Mouse (Mus musculus): Measurements from ENCODE around the gene Sncg. TPM values are rescaled to one million over a fixed set of nuclear protein-coding genes. Genes with fewer than 3 reads are reported as not detected.

Sncg gene
- polyA plus RNA-seq, 1 experiment from 2014 or later = 63.4 TPM

DNA sequence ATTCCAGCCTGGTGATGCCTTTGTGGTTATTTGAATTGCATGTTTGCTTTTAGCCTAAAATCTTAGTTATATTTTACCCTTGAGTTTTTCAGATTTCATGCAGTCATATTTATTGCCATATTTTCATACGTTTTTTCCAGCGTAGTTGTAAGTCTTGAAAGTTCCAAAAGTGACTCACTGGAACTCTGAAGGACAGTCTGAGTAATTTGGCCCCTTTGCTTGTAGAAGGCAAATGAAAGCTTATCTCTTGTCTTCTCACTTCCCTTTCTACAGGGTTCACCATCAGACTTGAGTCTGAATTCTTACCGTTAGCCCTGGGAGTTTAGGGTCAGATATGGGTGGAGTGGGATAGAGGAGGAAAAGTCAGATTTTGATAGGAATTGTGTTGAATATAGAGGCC lies 48.0 kb downstream of the Sncg start:
- Histone ChIP-seq H3K4me2 (replicated peaks) (no peak overlapping the region), H3K4me3 (no peak overlapping the region), H3K27ac (replicated peaks) (no peak overlapping the region), H3K27me3 (no peaks in the 10 kb centered on the region), H3K4me1 (no peaks in the 10 kb centered on the region), H3K36me3 (peaks cover 45% of the 10 kb centered on the region), H3K9me3 (no peaks in the 10 kb centered on the region), H3K9ac (replicated peaks) (no peak overlapping the region)
- ATAC-seq (ENCODE audit: low FRiP score, low read depth) = no peak
- 92% methylated on average over 3 of the region's 3 CpGs for WGBS

- ATAC-seq (ENCODE audit: low FRiP score, low read depth) = no peak
- no peak overlapping the region for H3K4me2 ChIP-seq (replicated peaks)
- no peak overlapping the region for H3K27ac ChIP-seq (replicated peaks)
- H3K4me1 ChIP-seq = no peaks in the 10 kb centered on the region
- 94% methylated on average over 5 of the region's 5 CpGs for WGBS
- H3K27me3 ChIP-seq = no peaks in the 10 kb centered on the region
- no peaks in the 10 kb centered on the region for H3K9me3 ChIP-seq
- H3K4me3 ChIP-seq = no peak overlapping the region
- H3K36me3 ChIP-seq = peaks cover 40% of the 10 kb centered on the region
- no peak overlapping the region for H3K9ac ChIP-seq (replicated peaks)
Measured at GRCm38 (mm10) chr14:34323576-34324085, 51.0 kb downstream of the Sncg start.

Other genes starting within 250 kb of the Sncg start
- gene Npy4r, start 222.3 kb downstream of the Sncg start, polyA plus RNA-seq (2016; fragmentation: Nextera tagmentation; extraction: Ambion mirVana) = not detected in 2 replicates
- gene Gprin2, start 173.1 kb downstream of the Sncg start, polyA plus RNA-seq (2016; fragmentation: Nextera tagmentation; extraction: Ambion mirVana) = 3.1 and 3.5 TPM in 2 replicates
- 0.46 and 0.52 TPM in 2 replicates for gene Syt15, start 155.2 kb downstream of the Sncg start, polyA plus RNA-seq (2016; fragmentation: Nextera tagmentation; extraction: Ambion mirVana)
- 7.8 and 7.9 TPM in 2 replicates for gene Shld2, start 64.3 kb downstream of the Sncg start, polyA plus RNA-seq (2016; fragmentation: Nextera tagmentation; extraction: Ambion mirVana)
- 96.3 and 107 TPM in 2 replicates for gene Glud1, start 64.1 kb downstream of the Sncg start, polyA plus RNA-seq (2016; fragmentation: Nextera tagmentation; extraction: Ambion mirVana)
- gene Fam25c, start 19.4 kb downstream of the Sncg start, polyA plus RNA-seq (2016; fragmentation: Nextera tagmentation; extraction: Ambion mirVana) = not detected in 2 replicates
- gene Mmrn2, start 676 bp upstream of the Sncg start, polyA plus RNA-seq (2016; fragmentation: Nextera tagmentation; extraction: Ambion mirVana) = 6.7 and 6.8 TPM in 2 replicates
- 43.3 and 44.1 TPM in 2 replicates for gene Bmpr1a, start 128.6 kb upstream of the Sncg start, polyA plus RNA-seq (2016; fragmentation: Nextera tagmentation; extraction: Ambion mirVana)
- not detected in 2 replicates for gene 9230112D13Rik, start 148.0 kb upstream of the Sncg start, polyA plus RNA-seq (2016; fragmentation: Nextera tagmentation; extraction: Ambion mirVana)
- 0.13 and 0.16 TPM in 2 replicates for gene Ldb3, start 213.9 kb upstream of the Sncg start, polyA plus RNA-seq (2016; fragmentation: Nextera tagmentation; extraction: Ambion mirVana)
- gene Opn4, start 225.4 kb upstream of the Sncg start, polyA plus RNA-seq (2016; fragmentation: Nextera tagmentation; extraction: Ambion mirVana) = 0.51 TPM in 1 of 2 replicates, not detected in the other

All from midbrain, embryonic 12.5 days (tissue).